Mouse (Mus musculus) retina, adult 2 months (tissue): ENCODE results near the gene Kcnj9.

Source experiments
- DNase-seq: peaks from one replicate; pipeline ENCODE4 v3.0.0-alpha.2; 2012; ENCODE audit warnings: low read depth, low spot score

Kcnj9 gene

GRCm38 (mm10) chr1:172292880-172293279 lies 36.2 kb downstream of the Kcnj9 start:
- no peak for DNase-seq

- no peak for DNase-seq
Observed at GRCm38 (mm10) chr1:172289617-172289946, 39.5 kb downstream of the Kcnj9 start.

GRCm38 (mm10) chr1:172288900-172289616 lies 40.1 kb downstream of the Kcnj9 start:
- no peak for DNase-seq

- no peak for DNase-seq
Observed at GRCm38 (mm10) chr1:172286740-172287139, 42.4 kb downstream of the Kcnj9 start.

- no peak for DNase-seq
Observed at GRCm38 (mm10) chr1:172284221-172284620, 44.9 kb downstream of the Kcnj9 start.

- DNase-seq, result no peak
Observed at GRCm38 (mm10) chr1:172283073-172283472, 46.0 kb downstream of the Kcnj9 start.

- DNase-seq, result no peak
Observed at GRCm38 (mm10) chr1:172281522-172282254, 47.4 kb downstream of the Kcnj9 start.

GRCm38 (mm10) chr1:172279768-172280509 lies 49.2 kb downstream of the Kcnj9 start:
- no peak for DNase-seq

- no peak for DNase-seq
Observed at GRCm38 (mm10) chr1:172278328-172278727, 50.8 kb downstream of the Kcnj9 start.

- DNase-seq, result no peak
Observed at GRCm38 (mm10) chr1:172277172-172277571, 51.9 kb downstream of the Kcnj9 start.

- DNase-seq, result no peak
Observed at GRCm38 (mm10) chr1:172274547-172274946, 54.6 kb downstream of the Kcnj9 start.

GRCm38 (mm10) chr1:172274116-172274515 lies 55.0 kb downstream of the Kcnj9 start:
- no peak for DNase-seq

- DNase-seq, result no peak
Observed at GRCm38 (mm10) chr1:172273386-172273785, 55.7 kb downstream of the Kcnj9 start.

- no peak for DNase-seq
Observed at GRCm38 (mm10) chr1:172271765-172272164, 57.4 kb downstream of the Kcnj9 start.

GRCm38 (mm10) chr1:172271208-172271607 lies 57.9 kb downstream of the Kcnj9 start:
- no peak for DNase-seq
